Mouse (Mus musculus) hindbrain, postnatal 0 days (tissue): Measurements from ENCODE around the gene Sdccag8. TPM values are rescaled to one million over a fixed set of nuclear protein-coding genes. Genes with fewer than 3 reads are reported as not detected.
"Not testable (repeated sequence)": the region's sequence is repeated elsewhere in the genome, so short reads cannot be mapped to it uniquely, and the experiment has no call there.

Experiments used
- ATAC-seq: fragments of 200-750 bp; cut with Nextera tagmentation; 2 replicates; pipeline ENCODE4 v1.8.0; 2017; ENCODE audit warnings: mild to moderate bottlenecking, moderate TSS enrichment, moderate library complexity
- DNase-seq: peaks from one replicate; pipeline ENCODE4 v3.0.0-alpha.2; 2015; ENCODE audit warnings: low spot score
- H3K27ac ChIP-seq: fragments of 300-500 bp; sonication (generic); 2 replicates; pipeline ENCODE4 v1.5.1; 2014; ENCODE audit warnings: mild to moderate bottlenecking
- H3K27me3 ChIP-seq: fragments of 300-500 bp; sonication (generic); 2 replicates; pipeline ENCODE4 v1.6.1; 2014; ENCODE audit warnings: low read length, mixed read lengths; ENCODE audit not compliant: insufficient read depth
- H3K36me3 ChIP-seq: fragments of 300-500 bp; sonication (generic); 2 replicates; pipeline ENCODE4 v1.6.1; 2014; ENCODE audit warnings: low read length, mixed read lengths; ENCODE audit not compliant: insufficient read depth
- H3K4me1 ChIP-seq: fragments of 300-500 bp; sonication (generic); 2 replicates; pipeline ENCODE4 v1.6.1; 2014; ENCODE audit warnings: antibody characterized with exemption, low read length, mixed read lengths; ENCODE audit not compliant: insufficient read depth
- H3K4me2 ChIP-seq: fragments of 300-500 bp; sonication (generic); 2 replicates; pipeline ENCODE4 v1.6.1; 2014; ENCODE audit warnings: low read depth, mild to moderate bottlenecking, low read length, moderate library complexity, mixed read lengths
- H3K4me3 ChIP-seq: fragments of 300-500 bp; sonication (generic); 2 replicates; pipeline ENCODE4 v1.5.1; 2014; ENCODE audit warnings: low read length
- H3K9ac ChIP-seq: fragments of 300-500 bp; sonication (generic); replicated peaks from 2 replicates; pipeline ENCODE4 v1.6.1; 2014; ENCODE audit warnings: mild to moderate bottlenecking, low read length, moderate library complexity, mixed read lengths
- H3K9me3 ChIP-seq: fragments of 300-500 bp; sonication (generic); 2 replicates; pipeline ENCODE4 v1.6.1; 2016; ENCODE audit warnings: low read length, mixed read lengths
- CTCF ChIP-seq: IDR thresholded peaks from 2 replicates; pipeline ENCODE4 v1.5.1; 2016; ENCODE audit warnings: antibody characterized with exemption, control low read depth, low read depth
- WGBS: fragments of 180-500 bp; shearing (Covaris S2); extraction: QIAGEN DNeasy Blood & Tissue Kit; methylation state at CpG from one replicate; pipeline ENCODE4 v1.1.7; 2014; 5-methylcytosine and 5-hydroxymethylcytosine counted together
- polyA plus RNA-seq: library from polyadenylated mRNA; unstranded; fragments of >200 nt; fragmentation: Nextera tagmentation; extraction: Ambion mirVana; gene quantifications from 2 replicates; pipeline ENCODE4 v1.2.1, GENCODE M21; 2015
- total RNA-seq: library from RNA; depleted of rRNA; stranded (reverse); fragments of >200 nt; gene quantifications from 2 replicates; pipeline ENCODE4 v1.2.3, GENCODE M21; 2014

The Sdccag8 gene
- total and polyA plus RNA-seq, 2 experiments from 2014 or later, result 10.1 to 23.1 TPM

GRCm38 (mm10) chr1:176933319-176933718 lies 118.9 kb downstream of the Sdccag8 start:
- peak; percentile 61 for DNase-seq
- Histone ChIP-seq H3K4me2 (no peak overlapping the region), H3K9me3 (no peaks in the 10 kb centered on the region), H3K36me3 (no peaks in the 10 kb centered on the region), H3K9ac (no peak overlapping the region), H3K4me3 (no peak overlapping the region), H3K27me3 (no peaks in the 10 kb centered on the region), H3K4me1 (peaks cover 4% of the 10 kb centered on the region; the same call in 1 of the 2 replicates), H3K27ac (peak overlapping the region; percentile 63; the same call in 1 of the 2 replicates)
- WGBS, result 43% methylated on average over 7 of the region's 7 CpGs
- TF ChIP-seq CTCF, result no peak
- 0 out of 2 replicates have a peak, but pooled peaks have one; percentile 39 for ATAC-seq

- ATAC-seq (no peak), DNase-seq (no peak)
- TF ChIP-seq CTCF, result no peak
- Histone ChIP-seq H3K9ac (no peak overlapping the region), H3K9me3 (no peaks in the 10 kb centered on the region), H3K4me1 (peaks cover 4% of the 10 kb centered on the region; the same call in 1 of the 2 replicates), H3K4me3 (no peak overlapping the region), H3K27ac (peak overlapping the region; percentile 65; the same call in 1 of the 2 replicates), H3K4me2 (no peak overlapping the region), H3K27me3 (no peaks in the 10 kb centered on the region), H3K36me3 (no peaks in the 10 kb centered on the region)
- 55% methylated on average over 13 of the region's 13 CpGs for WGBS
Measured at GRCm38 (mm10) chr1:176934043-176934762, 119.7 kb downstream of the Sdccag8 start.

- WGBS, result 52% methylated on average over 8 of the region's 8 CpGs
- Histone ChIP-seq H3K36me3 (no peaks in the 10 kb centered on the region), H3K9ac (no peak overlapping the region), H3K4me2 (no peak overlapping the region), H3K4me1 (no peaks in the 10 kb centered on the region), H3K9me3 (no peaks in the 10 kb centered on the region), H3K4me3 (no peak overlapping the region), H3K27ac (peak overlapping the region; percentile 43; the same call in 1 of the 2 replicates), H3K27me3 (no peaks in the 10 kb centered on the region)
- DNase-seq (no peak), ATAC-seq (no peak)
- TF ChIP-seq CTCF, result no peak
Measured at GRCm38 (mm10) chr1:176939901-176940341, 125.5 kb downstream of the Sdccag8 start.

- H3K4me2 ChIP-seq, DNase-seq, ATAC-seq, H3K36me3 ChIP-seq, H3K27me3 ChIP-seq, H3K27ac ChIP-seq, H3K9me3 ChIP-seq, H3K4me3 ChIP-seq, H3K9ac ChIP-seq, H3K4me1 ChIP-seq: not testable (repeated sequence)
Measured at GRCm38 (mm10) chr1:176941286-176941990, 127.0 kb downstream of the Sdccag8 start.

- no peaks in the 10 kb centered on the region for H3K27me3 ChIP-seq
- no peak for ATAC-seq
- H3K9ac ChIP-seq, result no peak overlapping the region
- no peaks in the 10 kb centered on the region for H3K9me3 ChIP-seq
- no peak overlapping the region for H3K4me3 ChIP-seq
- DNase-seq, result no peak
- H3K4me2 ChIP-seq, result no peak overlapping the region
- H3K36me3 ChIP-seq, result no peaks in the 10 kb centered on the region
- no peak for TF ChIP-seq CTCF
- 91% methylated on average over 5 of the region's 5 CpGs for WGBS
- no peak overlapping the region for H3K27ac ChIP-seq
- H3K4me1 ChIP-seq, result no peaks in the 10 kb centered on the region
Measured at GRCm38 (mm10) chr1:176943126-176943525, 128.7 kb downstream of the Sdccag8 start.

GRCm38 (mm10) chr1:176943987-176944386 lies 129.5 kb downstream of the Sdccag8 start:
- Histone ChIP-seq H3K4me3 (no peak overlapping the region), H3K27ac (no peak overlapping the region), H3K9ac (no peak overlapping the region), H3K4me1 (no peaks in the 10 kb centered on the region), H3K4me2 (no peak overlapping the region), H3K27me3 (no peaks in the 10 kb centered on the region), H3K36me3 (no peaks in the 10 kb centered on the region), H3K9me3 (no peaks in the 10 kb centered on the region)
- DNase-seq (no peak), ATAC-seq (no peak)
- TF ChIP-seq CTCF, result no peak
- 83% methylated on average over 5 of the region's 5 CpGs for WGBS
